Mouse (Mus musculus) C2C12 (cell line): ENCODE measurements around the gene Ube2b.

ENCODE experiments used
- CEBPB ChIP-seq: IDR thresholded peaks from one replicate; pipeline ENCODE4 v1.6.1; 2011; ENCODE audit warnings: low read depth, mild to moderate bottlenecking, control low read depth, moderate library complexity
- CTCF ChIP-seq: IDR thresholded peaks from one replicate; pipeline ENCODE4 v1.5.1; 2011; ENCODE audit not compliant: control insufficient read depth, insufficient read depth, insufficient read length
- MAX ChIP-seq: IDR thresholded peaks from one replicate; pipeline ENCODE4 v1.6.1; 2011; ENCODE audit warnings: mild to moderate bottlenecking, control low read depth
- MYOG ChIP-seq: IDR thresholded peaks from one replicate; pipeline ENCODE4 v1.6.1; 2011; ENCODE audit not compliant: control insufficient read depth, insufficient read length; ENCODE audit errors: extremely low read depth
- USF1 ChIP-seq: IDR thresholded peaks from one replicate; pipeline ENCODE4 v1.6.1; 2011; ENCODE audit warnings: low read depth, mild to moderate bottlenecking, control low read depth, moderate library complexity

DNA sequence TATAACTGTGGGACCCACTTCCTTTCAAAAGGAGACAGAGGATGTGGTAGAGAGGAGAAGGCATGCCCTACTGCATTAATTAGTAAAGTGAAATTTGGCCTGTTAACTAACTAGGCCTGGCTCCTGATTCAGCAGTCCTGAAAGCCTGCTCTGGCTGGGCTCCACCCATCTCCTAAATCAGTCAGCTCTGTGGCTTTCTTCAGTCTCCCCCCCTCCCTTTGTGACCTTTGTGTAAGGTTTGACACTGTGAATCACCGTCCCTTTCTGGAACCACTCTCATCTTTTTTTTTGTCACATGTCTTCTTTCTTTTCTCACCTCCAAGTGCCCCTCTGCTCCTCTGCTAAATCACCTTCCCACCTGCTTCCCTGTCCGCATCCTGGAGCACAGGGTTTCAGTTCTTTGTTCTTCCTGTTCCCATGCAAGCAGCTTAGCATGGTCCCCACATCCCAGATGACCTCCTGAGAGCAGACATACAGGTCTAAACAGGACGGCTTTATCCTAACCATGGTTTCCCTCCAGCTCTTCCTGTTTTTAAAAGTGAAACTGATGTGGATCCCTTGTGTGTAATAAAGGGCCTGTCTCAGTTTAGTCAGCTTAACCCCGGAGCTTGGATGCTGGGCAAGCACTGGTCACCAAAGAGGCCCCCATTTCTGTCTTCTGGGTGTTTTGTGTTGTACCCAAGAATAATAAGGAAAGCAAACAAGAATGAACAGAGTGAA is 46.0 kb upstream of the Ube2b start:
- TF ChIP-seq CTCF (no peak), USF1 (no peak), MYOG (no peak), CEBPB (no peak), MAX (no peak)
